Mouse (Mus musculus) layer of hippocampus, adult 9-11 months (tissue): ENCODE measurements around the gene Nme4.

Experiments
- DNase-seq: peaks from one replicate; pipeline ENCODE4 v3.0.0; 2022

The Nme4 gene

GRCm38 (mm10) chr17:26057787-26058567 is 37.4 kb downstream of the Nme4 start:
- DNase-seq, result no peak

- peak; percentile 39 for DNase-seq
These were observed 38.1 kb downstream of the Nme4 start for GRCm38 (mm10) chr17:26057278-26057677.

GRCm38 (mm10) chr17:26055164-26055563 is 40.2 kb downstream of the Nme4 start:
- no peak for DNase-seq

GRCm38 (mm10) chr17:26054133-26054845 is 41.1 kb downstream of the Nme4 start:
- no peak for DNase-seq

- DNase-seq, result no peak
These were observed 42.7 kb downstream of the Nme4 start for GRCm38 (mm10) chr17:26052706-26053105.

- DNase-seq, result no peak
These were observed 43.3 kb downstream of the Nme4 start for GRCm38 (mm10) chr17:26052074-26052473.

- DNase-seq, result no peak
These were observed 47.3 kb downstream of the Nme4 start for GRCm38 (mm10) chr17:26048118-26048517.

- DNase-seq, result peak; percentile 51
These were observed 49.0 kb downstream of the Nme4 start for GRCm38 (mm10) chr17:26046253-26046997.

- DNase-seq, result no peak
These were observed 50.1 kb downstream of the Nme4 start for GRCm38 (mm10) chr17:26045285-26045684.

GRCm38 (mm10) chr17:26043249-26043636 is 52.2 kb downstream of the Nme4 start:
- peak; percentile 89 for DNase-seq

GRCm38 (mm10) chr17:26042599-26043248 is 52.7 kb downstream of the Nme4 start:
- DNase-seq, result peak; percentile 27
